Mouse (Mus musculus) thymus, adult 2 months (tissue): ENCODE data around the gene Naa20.

Experiments used
- CTCF ChIP-seq: fragments of 200-500 bp; IDR thresholded peaks from 2 replicates; pipeline ENCODE4 v1.5.1; 2012; ENCODE audit warnings: mild to moderate bottlenecking, control low read depth, low read length, moderate library complexity, borderline replicate concordance; ENCODE audit not compliant: control insufficient read depth, poor library complexity, insufficient read depth; ENCODE audit errors: extremely low read depth
- POLR2A ChIP-seq: fragments of 200-500 bp; IDR thresholded peaks from 2 replicates; pipeline ENCODE4 v1.6.1; 2012; ENCODE audit warnings: mild to moderate bottlenecking, low read length, control low read depth, moderate library complexity; ENCODE audit not compliant: control insufficient read depth, poor library complexity, insufficient read depth; ENCODE audit errors: extremely low read depth

GRCm38 (mm10) chr2:145905156-145905555 lies 3.3 kb downstream of the Naa20 start:
- TF ChIP-seq CTCF (no peak), POLR2A (no peak)
